Mouse (Mus musculus) liver, postnatal 0 days (tissue): ENCODE results near the gene Tmprss2.

Experiments
- CTCF ChIP-seq: sonication (generic); IDR thresholded peaks from 2 replicates; pipeline ENCODE4 v1.5.1; 2016; ENCODE audit warnings: antibody characterized with exemption, low read depth
- EP300 ChIP-seq: IDR thresholded peaks from 2 replicates; pipeline ENCODE4 v1.6.1; 2016; ENCODE audit warnings: antibody characterized with exemption, low read depth, mild to moderate bottlenecking

DNA sequence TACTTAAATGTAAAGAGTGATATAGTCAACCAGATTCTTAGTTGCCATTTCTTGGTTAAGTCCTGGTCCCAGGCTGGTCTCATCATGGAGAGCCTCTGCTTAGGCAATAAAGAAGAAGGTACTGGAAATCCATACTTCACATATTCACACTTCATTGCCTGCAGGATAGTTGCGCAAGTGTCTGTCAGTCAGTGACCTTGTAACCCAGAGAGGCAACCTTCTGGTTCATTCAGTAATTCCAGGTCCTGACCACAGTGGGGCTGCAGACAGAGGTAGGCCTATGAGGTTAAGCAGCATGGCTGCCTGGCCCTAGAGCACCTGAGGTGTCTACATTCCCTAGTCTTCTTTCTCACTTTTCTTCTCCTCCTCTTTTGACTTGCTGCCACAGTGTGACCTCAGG, 3.0 kb downstream of the Tmprss2 start:
- TF ChIP-seq CTCF (no peak), EP300 (no peak)
